Mouse (Mus musculus) gastrocnemius, postnatal 36 days (tissue): ENCODE results near the gene Nup153. TPM values are rescaled to one million over a fixed set of nuclear protein-coding genes. Genes with fewer than 3 reads are reported as not detected.

Source experiments
- DNase-seq, 2 experiments: peaks; one replicate each; pipeline ENCODE4 v3.0.0; 2022
- intact Hi-C: fragments of 180-260 bp; cut with DNase I; formaldehyde crosslinking; loops from one replicate; pipeline ENCODE4 v1.15.1; 2025
- total RNA-seq, 2 experiments: library from RNA; stranded (reverse); gene quantifications; 2 replicates each; pipeline ENCODE4 v1.2.3; 2021

The Nup153 gene
- total RNA-seq, 2 experiments from 2014 or later, result 40.1 to 43.8 TPM

GRCm38 (mm10) chr13:46735219-46735807, 7.6 kb upstream of the Nup153 start:
- intact Hi-C loops, result no loop called here
- DNase-seq, result peak in 1 of 2 experiments; percentile 33

GRCm38 (mm10) chr13:46729998-46730397, 2.3 kb upstream of the Nup153 start:
- intact Hi-C loops, result no loop called here
- DNase-seq, result no peak

- DNase-seq, result no peak
- intact Hi-C loops, result no loop called here
These were observed 671 bp upstream of the Nup153 start for GRCm38 (mm10) chr13:46728411-46728810.

GRCm38 (mm10) chr13:46727038-46727836, 503 bp downstream of the Nup153 start:
- peak; percentile 49 to 67 for DNase-seq
- intact Hi-C loops, result no loop called here

- no peak for DNase-seq
- intact Hi-C loops, result no loop called here
These were observed 1.3 kb downstream of the Nup153 start for GRCm38 (mm10) chr13:46726288-46727037.

GRCm38 (mm10) chr13:46725227-46725626, 2.5 kb downstream of the Nup153 start:
- no peak for DNase-seq
- intact Hi-C loops, result no loop called here

GRCm38 (mm10) chr13:46724371-46724770, 3.4 kb downstream of the Nup153 start:
- no peak for DNase-seq
- intact Hi-C loops, result loop anchor here (5.0 kb wide), 1 partner anchor 293 kb away; no protein-coding TSS in a partner anchor

GRCm38 (mm10) chr13:46721009-46721408, 6.7 kb downstream of the Nup153 start:
- intact Hi-C loops, result loop anchor here (5.0 kb wide), 1 partner anchor 296 kb away; no protein-coding TSS in a partner anchor
- no peak for DNase-seq

- DNase-seq, result no peak
- intact Hi-C loops, result loop anchor here (5.0 kb wide), 1 partner anchor 37 kb away; no protein-coding TSS in a partner anchor
These were observed 8.8 kb downstream of the Nup153 start for GRCm38 (mm10) chr13:46718893-46719400.

GRCm38 (mm10) chr13:46715976-46716639, 11.6 kb downstream of the Nup153 start:
- intact Hi-C loops, result loop anchor here (5.0 kb wide), 1 partner anchor 34 kb away; no protein-coding TSS in a partner anchor
- no peak for DNase-seq

GRCm38 (mm10) chr13:46713486-46713885, 14.3 kb downstream of the Nup153 start:
- DNase-seq, result no peak
- intact Hi-C loops, result no loop called here

- intact Hi-C loops, result no loop called here
- DNase-seq, result no peak
These were observed 24.6 kb downstream of the Nup153 start for GRCm38 (mm10) chr13:46703138-46703537.

GRCm38 (mm10) chr13:46701486-46701885, 26.3 kb downstream of the Nup153 start:
- DNase-seq, result no peak
- intact Hi-C loops, result no loop called here

- DNase-seq, result no peak
- intact Hi-C loops, result no loop called here
These were observed 28.4 kb downstream of the Nup153 start for GRCm38 (mm10) chr13:46699372-46699771.

GRCm38 (mm10) chr13:46696788-46697187, 31.0 kb downstream of the Nup153 start:
- intact Hi-C loops, result no loop called here
- DNase-seq, result no peak

- intact Hi-C loops, result no loop called here
- DNase-seq, result no peak
These were observed 31.8 kb downstream of the Nup153 start for GRCm38 (mm10) chr13:46695932-46696331.

- DNase-seq, result no peak
- intact Hi-C loops, result no loop called here
These were observed 32.3 kb downstream of the Nup153 start for GRCm38 (mm10) chr13:46695296-46695908.

- DNase-seq, result no peak
- intact Hi-C loops, result no loop called here
These were observed 37.0 kb downstream of the Nup153 start for GRCm38 (mm10) chr13:46690559-46691241.

GRCm38 (mm10) chr13:46683370-46683769, 44.4 kb downstream of the Nup153 start:
- DNase-seq, result no peak
- intact Hi-C loops, result loop anchor here (5.0 kb wide), 1 partner anchor 34 kb away; no protein-coding TSS in a partner anchor
